Mouse (Mus musculus) liver, adult 2 months (tissue): Measurements from ENCODE around the gene Vwa8.

Experiments used
- CTCF ChIP-seq: fragments of 200-500 bp; IDR thresholded peaks from 2 replicates; pipeline ENCODE4 v1.5.1; 2011; ENCODE audit warnings: low read depth, low read length, control low read depth
- POLR2A ChIP-seq: fragments of 200-500 bp; IDR thresholded peaks from 2 replicates; pipeline ENCODE4 v1.6.1; 2011; ENCODE audit warnings: low read length, control low read depth; ENCODE audit not compliant: insufficient read depth; ENCODE audit errors: extremely low read depth

- TF ChIP-seq CTCF (no peak), POLR2A (no peak)
Measured at GRCm38 (mm10) chr14:78916691-78917090, 67.8 kb downstream of the Vwa8 start.
